Mouse (Mus musculus): ENCODE measurements at regions not wholly inside any gene's neighbourhood (a gene's known extent, or its start where the extent isn't known, plus 50 kb on each side); places are given as distances from the start of the nearest gene placed in this dataset.

- in situ Hi-C loops (cut with MboI; ENCODE audit: low sequenced_read_pairs), result no loop called here
Observed at GRCm38 (mm10) chr2:75061009-75061408, 235.4 kb downstream of the Mtx2 start.

GRCm38 (mm10) chr2:75061456-75062188 lies 236.0 kb downstream of the Mtx2 start:
- in situ Hi-C loops (cut with MboI; ENCODE audit: low sequenced_read_pairs), result no loop called here

DNA sequence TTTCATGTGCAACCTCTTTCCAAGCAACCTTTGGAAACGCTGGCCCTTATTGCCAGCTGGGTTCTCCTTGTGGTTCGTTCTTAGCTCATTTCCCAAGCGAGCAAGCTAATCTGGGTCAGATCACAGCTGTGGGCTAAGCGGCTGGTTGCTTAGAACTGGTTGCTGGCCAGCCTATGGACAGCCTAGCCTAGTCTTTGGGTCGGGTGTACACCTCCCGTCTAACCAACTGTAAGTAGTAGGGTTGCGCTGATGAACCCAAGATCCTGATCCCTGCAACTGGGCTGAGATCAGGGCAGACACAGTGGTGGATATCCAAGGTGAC lies 236.5 kb downstream of the Mtx2 start:
- in situ Hi-C loops (cut with MboI; ENCODE audit: low sequenced_read_pairs), result no loop called here

DNA sequence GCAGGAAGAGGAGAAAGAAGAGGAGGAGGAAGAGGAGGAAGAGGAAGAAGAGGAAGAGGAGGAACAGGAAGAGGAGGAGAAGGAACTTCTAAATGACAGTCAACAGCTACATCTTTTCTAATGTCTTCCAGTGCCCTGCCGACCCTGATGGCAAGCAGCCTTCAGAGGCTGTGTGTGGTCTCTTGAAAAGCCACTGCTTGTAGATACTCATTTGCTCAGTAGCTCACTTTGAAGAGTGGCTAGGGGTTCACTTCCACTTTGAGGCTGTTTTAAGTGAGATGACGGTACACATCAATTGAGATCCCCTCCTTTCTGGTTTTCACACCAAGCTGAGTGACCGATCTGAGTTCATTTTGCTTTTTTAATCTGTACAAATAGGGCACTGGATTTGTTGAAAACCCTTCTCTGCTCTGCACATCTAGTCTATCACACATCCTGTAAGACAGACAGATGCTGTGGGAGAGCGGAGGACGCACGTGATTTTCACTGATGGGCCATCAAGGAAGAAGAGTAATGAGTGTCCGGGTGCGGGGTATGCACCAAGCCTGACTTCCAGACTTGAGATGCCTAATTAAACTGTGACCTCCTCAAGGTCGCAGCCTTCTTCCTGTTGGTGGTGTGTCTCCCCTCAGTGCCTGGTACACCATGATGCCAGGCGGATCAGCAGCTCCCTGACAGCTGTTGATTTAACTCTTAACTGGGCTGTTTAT lies 239.0 kb downstream of the Mtx2 start:
- in situ Hi-C loops (cut with MboI; ENCODE audit: low sequenced_read_pairs), result no loop called here

DNA sequence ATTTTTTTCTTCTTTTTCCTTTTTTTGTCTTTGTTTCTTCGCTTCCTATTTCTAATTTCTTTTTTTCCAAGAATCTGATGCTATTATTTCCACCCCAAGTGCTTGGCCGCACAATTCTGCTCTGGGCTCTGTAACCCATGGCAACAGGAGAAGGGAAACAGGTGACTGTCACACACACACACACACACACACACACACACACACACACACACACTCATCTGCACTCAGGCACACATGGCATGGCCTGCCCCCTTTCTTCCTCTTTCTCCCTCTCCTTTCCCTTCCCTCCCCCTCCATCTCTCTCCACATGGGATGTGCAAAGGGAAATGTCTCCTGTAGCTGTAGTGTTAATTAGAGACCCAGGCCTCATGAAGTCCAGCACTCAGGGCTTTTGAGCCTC lies 239.7 kb downstream of the Mtx2 start:
- in situ Hi-C loops (cut with MboI; ENCODE audit: low sequenced_read_pairs), result no loop called here

DNA sequence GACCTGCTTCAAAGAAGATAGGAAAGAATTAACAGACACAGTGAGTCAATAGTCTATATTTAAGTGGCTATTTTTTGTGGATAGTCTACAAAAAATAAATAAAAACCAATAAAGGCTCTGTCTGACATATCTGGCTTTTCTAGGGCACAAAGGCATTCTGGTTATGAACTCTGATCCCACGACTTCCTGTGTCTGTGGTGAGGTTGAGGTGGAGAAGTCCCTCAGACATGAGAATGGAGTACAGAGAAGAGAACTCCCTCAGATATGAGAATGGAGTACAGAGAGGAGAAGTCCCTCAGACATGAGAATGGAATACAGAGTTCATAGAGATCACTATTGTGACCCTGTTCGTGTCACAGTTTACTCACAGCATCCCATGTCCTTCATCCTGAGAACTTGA lies 243.7 kb downstream of the Mtx2 start:
- in situ Hi-C loops (cut with MboI; ENCODE audit: low sequenced_read_pairs), result no loop called here

GRCm38 (mm10) chr2:75072021-75072420 lies 246.4 kb downstream of the Mtx2 start:
- in situ Hi-C loops (cut with MboI; ENCODE audit: low sequenced_read_pairs), result no loop called here

- in situ Hi-C loops (cut with MboI; ENCODE audit: low sequenced_read_pairs), result no loop called here
Observed at GRCm38 (mm10) chr2:75072471-75072870, 246.9 kb downstream of the Mtx2 start.

DNA sequence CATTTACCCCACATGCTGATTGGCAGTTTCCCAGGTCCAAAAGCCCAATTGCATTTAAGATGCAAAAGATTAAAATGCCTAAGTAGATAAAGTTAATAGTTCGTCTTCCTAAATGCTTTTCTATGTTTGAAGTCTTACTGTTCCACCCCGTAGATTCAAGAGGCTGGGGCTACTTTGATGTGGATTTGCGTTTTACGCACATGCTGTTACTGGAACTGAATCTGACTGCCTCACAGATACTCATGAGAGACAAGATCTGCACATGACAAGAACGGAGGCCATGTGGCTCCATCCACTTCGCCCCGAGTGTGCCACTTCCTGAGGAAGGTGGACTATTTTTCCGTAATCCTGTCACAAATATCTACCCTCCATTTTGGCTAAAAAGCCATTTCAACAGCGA lies 247.6 kb downstream of the Mtx2 start:
- in situ Hi-C loops (cut with MboI; ENCODE audit: low sequenced_read_pairs), result no loop called here

GRCm38 (mm10) chr2:75087164-75087563 lies 261.6 kb downstream of the Mtx2 start:
- in situ Hi-C loops (cut with MboI; ENCODE audit: low sequenced_read_pairs), result no loop called here

DNA sequence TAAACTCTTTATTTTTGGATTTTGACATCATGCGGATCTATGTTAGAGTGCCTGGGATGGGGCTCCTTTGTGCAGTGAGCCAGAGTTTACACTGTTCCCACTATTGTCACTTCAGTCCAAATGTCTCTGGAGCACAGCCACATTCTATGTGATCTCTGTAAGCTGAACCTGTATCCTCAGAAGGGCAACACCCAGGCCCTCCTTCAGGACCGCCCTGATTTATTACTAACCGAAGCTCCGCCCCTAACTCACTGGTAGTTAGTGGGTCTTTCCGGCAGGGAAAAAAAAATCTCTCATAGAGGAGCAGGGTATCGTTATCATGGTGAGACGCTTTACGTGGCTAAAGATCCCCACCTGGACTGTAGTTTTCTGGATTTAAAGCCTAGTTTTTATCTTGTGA lies 263.6 kb downstream of the Mtx2 start:
- in situ Hi-C loops (cut with MboI; ENCODE audit: low sequenced_read_pairs), result no loop called here

GRCm38 (mm10) chr2:75089616-75090015 lies 264.0 kb downstream of the Mtx2 start:
- in situ Hi-C loops (cut with MboI; ENCODE audit: low sequenced_read_pairs), result no loop called here

DNA sequence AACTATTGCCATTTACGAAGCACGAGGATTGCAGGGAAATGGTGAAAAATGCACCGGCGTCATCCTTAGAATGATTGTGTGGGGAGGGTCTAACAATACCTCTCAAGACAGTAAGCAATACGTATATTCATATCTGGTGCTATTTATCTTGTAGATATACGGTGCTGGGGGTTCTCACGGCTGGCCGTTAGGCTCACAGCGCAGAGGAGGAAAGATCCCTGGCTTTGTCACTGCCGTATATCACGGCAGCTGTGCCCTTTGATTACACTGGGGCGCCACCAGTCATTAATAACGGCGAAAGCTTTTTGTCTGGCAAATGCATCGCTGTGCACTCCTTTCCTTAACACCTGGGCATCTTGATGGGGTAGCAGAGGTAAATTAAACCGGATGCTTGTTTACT lies 264.8 kb downstream of the Mtx2 start:
- in situ Hi-C loops (cut with MboI; ENCODE audit: low sequenced_read_pairs), result no loop called here

- in situ Hi-C loops (cut with MboI; ENCODE audit: low sequenced_read_pairs), result no loop called here
Observed at GRCm38 (mm10) chr2:75101501-75101900, 275.9 kb downstream of the Mtx2 start.

GRCm38 (mm10) chr2:75112751-75113150 lies 287.1 kb downstream of the Mtx2 start:
- in situ Hi-C loops (cut with MboI; ENCODE audit: low sequenced_read_pairs), result no loop called here

DNA sequence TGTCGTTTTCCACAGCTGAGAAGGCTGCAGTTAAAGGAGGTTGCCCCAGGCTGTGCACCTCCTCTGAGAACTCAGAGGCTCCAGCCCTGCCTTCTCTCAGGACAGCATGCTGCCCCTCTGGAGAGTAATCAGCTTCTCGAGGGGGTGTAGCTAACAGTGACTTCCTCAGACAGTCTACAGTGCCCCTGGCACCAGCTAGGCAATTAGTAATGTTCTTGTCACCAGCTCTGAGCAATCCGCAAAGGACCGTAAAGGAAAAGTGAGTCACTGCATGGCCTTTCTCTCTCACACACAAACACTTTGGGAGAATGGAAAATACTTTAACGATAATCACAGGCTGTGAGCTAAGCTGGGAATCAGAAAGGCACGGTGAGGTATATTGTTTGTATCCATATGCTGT lies 288.8 kb downstream of the Mtx2 start:
- in situ Hi-C loops (cut with MboI; ENCODE audit: low sequenced_read_pairs), result no loop called here

DNA sequence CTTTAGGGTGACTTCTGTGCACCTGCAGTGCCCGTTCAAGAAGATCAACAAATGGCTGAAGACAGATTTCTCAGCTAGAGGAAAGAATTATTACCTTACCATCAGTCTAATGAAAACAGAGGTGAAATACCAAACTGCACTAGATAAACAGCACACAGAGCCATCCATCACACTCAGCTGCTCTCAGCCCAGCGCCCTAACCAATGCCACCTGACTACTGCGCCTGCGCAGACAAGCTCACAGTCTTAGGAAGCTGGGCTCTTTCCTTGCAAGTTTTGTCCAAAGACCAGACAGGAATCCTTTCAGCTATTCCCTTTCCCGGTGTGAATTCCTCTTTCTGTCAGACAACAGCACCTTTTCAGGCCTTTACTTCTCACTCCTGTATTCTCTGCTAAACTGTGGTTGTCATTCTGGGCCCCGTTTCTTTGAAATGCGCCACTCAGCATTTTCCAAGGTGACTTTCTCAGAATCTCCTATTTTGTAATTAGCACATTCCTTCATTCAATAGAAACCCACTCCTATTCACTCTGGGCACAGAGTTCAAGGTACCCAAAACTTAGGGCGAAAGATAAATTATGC lies 292.8 kb downstream of the Mtx2 start:
- in situ Hi-C loops (cut with MboI; ENCODE audit: low sequenced_read_pairs), result no loop called here

DNA sequence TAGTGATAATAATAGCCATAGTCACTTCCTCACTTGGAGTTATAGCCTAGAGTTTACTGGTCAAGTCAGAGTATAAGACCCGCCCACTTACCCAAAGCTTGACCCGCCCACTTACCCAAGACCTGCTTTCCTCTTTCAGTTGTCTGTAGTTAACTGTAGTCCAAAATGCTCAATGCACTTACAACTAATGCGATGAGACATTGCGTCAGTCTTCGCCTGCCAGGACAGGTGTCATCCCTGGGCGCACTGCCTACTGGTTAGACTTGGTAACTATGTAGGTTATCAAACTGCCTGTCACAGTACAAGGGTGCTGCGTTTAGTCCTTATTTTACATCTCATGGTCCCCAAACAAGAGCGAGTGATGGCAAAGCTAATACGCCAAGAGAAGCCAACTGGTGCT lies 294.0 kb downstream of the Mtx2 start:
- in situ Hi-C loops (cut with MboI; ENCODE audit: low sequenced_read_pairs), result no loop called here

- in situ Hi-C loops (cut with MboI; ENCODE audit: low sequenced_read_pairs), result no loop called here
Observed at GRCm38 (mm10) chr2:75133298-75134080, 307.9 kb downstream of the Mtx2 start.

DNA sequence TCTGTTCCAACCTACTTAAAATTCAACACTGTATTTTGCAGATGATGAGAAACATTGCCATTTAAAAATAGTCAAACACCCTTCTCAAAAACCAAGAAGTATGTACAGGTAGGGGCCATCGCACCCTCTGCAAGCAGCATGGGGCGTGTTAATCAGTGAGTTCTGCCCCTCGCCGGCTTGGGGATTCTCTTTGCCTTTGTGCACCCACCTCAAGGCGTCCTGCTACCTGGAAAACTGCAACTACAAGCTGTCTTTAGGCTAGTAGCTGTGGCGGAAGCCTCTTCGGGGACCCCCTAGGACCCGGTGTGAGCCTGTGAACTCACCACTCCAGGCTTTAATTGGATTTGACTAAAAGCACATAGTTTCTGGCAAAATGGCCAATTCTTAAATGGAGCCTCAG lies 311.0 kb downstream of the Mtx2 start:
- in situ Hi-C loops (cut with MboI; ENCODE audit: low sequenced_read_pairs), result no loop called here

GRCm38 (mm10) chr2:75137133-75137982 lies 311.8 kb downstream of the Mtx2 start:
- in situ Hi-C loops (cut with MboI; ENCODE audit: low sequenced_read_pairs), result no loop called here
